Mouse (Mus musculus) forebrain, embryonic 14.5 days (tissue): ENCODE data around the gene B230217C12Rik. TPM values are rescaled to one million over a fixed set of nuclear protein-coding genes. Genes with fewer than 3 reads are reported as not detected.

Experiments used
- ATAC-seq: fragments of 200-750 bp; cut with Nextera tagmentation; 2 replicates; pipeline ENCODE4 v1.8.0; 2017; ENCODE audit warnings: mild to moderate bottlenecking, moderate library complexity
- DNase-seq: peaks from one replicate; pipeline ENCODE4 v3.0.0-alpha.2; 2015; ENCODE audit warnings: low spot score
- H3K27ac ChIP-seq: fragments of 300-500 bp; sonication (generic); 2 replicates; pipeline ENCODE4 v1.5.1; 2014; ENCODE audit warnings: low read depth, mild to moderate bottlenecking, control low read depth, low read length, moderate library complexity
- H3K27me3 ChIP-seq: fragments of 300-500 bp; sonication (generic); replicated peaks from 2 replicates; pipeline ENCODE4 v1.6.1; 2014; ENCODE audit warnings: low read length, control low read depth, mixed read lengths; ENCODE audit not compliant: control insufficient read depth, insufficient read depth
- H3K36me3 ChIP-seq: fragments of 300-500 bp; sonication (generic); 2 replicates; pipeline ENCODE4 v1.6.1; 2014; ENCODE audit warnings: low read length, control low read depth; ENCODE audit not compliant: control insufficient read depth, insufficient read depth
- H3K4me1 ChIP-seq: fragments of 300-500 bp; sonication (generic); 2 replicates; pipeline ENCODE4 v1.6.1; 2014; ENCODE audit warnings: antibody characterized with exemption, low read length, control low read depth; ENCODE audit not compliant: control insufficient read depth, insufficient read depth
- H3K4me2 ChIP-seq: fragments of 300-500 bp; sonication (generic); 2 replicates; pipeline ENCODE4 v1.6.1; 2014; ENCODE audit warnings: mild to moderate bottlenecking, control low read depth, low read length
- H3K4me3 ChIP-seq: fragments of 300-500 bp; sonication (generic); 2 replicates; pipeline ENCODE4 v1.5.1; 2014; ENCODE audit warnings: low read depth, low read length, control low read depth
- H3K9ac ChIP-seq: fragments of 300-500 bp; sonication (generic); 2 replicates; pipeline ENCODE4 v1.6.1; 2014; ENCODE audit warnings: mild to moderate bottlenecking, low read length, control low read depth, moderate library complexity
- H3K9me3 ChIP-seq: fragments of 300-500 bp; sonication (generic); replicated peaks from 2 replicates; pipeline ENCODE4 v1.6.1; 2016; ENCODE audit warnings: low read length, control low read depth, mixed read lengths; ENCODE audit not compliant: control insufficient read depth
- WGBS: fragments of 180-500 bp; shearing (Covaris S2); extraction: QIAGEN DNeasy Blood & Tissue Kit; methylation state at CpG from one replicate; pipeline ENCODE4 v1.1.7; 2014; 5-methylcytosine and 5-hydroxymethylcytosine counted together
- polyA plus RNA-seq: library from polyadenylated mRNA; unstranded; fragments of >200 nt; fragmentation: Nextera tagmentation; extraction: Ambion mirVana; gene quantifications from 2 replicates; pipeline ENCODE4 v1.2.1, GENCODE M21; 2014

The B230217C12Rik gene
- polyA plus RNA-seq, 1 experiment from 2014 or later: 20.3 TPM

DNA sequence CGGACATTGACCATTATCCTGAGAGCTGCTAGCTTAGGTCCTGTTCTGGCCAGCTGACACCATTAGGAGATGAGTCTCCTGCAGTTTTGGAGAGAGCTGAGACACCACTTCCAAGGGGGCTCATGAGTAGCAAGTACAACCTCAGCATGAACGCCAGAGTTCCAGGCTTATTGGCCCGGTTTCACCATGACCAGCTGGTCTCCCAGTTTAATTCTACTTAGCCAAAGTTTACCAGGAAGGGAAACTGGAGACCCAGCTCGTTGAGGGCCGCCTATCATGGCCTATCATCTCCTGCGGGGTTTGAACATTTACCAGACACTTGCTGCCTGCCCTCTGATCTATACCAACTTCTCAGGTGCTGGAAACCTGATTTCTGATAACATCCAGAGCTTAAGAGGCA is 33.0 kb upstream of the B230217C12Rik start:
- H3K4me2 ChIP-seq: no peak overlapping the region
- no peaks in the 10 kb centered on the region for H3K27me3 ChIP-seq
- no peaks in the 10 kb centered on the region for H3K9me3 ChIP-seq
- peaks cover 34% of the 10 kb centered on the region for H3K36me3 ChIP-seq
- no peak overlapping the region for H3K9ac ChIP-seq
- DNase-seq (no peak), ATAC-seq (no peak)
- peaks cover 66% of the 10 kb centered on the region for H3K4me1 ChIP-seq
- no peak overlapping the region for H3K4me3 ChIP-seq
- WGBS: 43% methylated on average over 6 of the region's 6 CpGs
- no peak overlapping the region for H3K27ac ChIP-seq

GRCm38 (mm10) chr11:97808093-97808492 is 32.5 kb upstream of the B230217C12Rik start:
- H3K4me1 ChIP-seq: peaks cover 71% of the 10 kb centered on the region
- no peak overlapping the region for H3K9ac ChIP-seq
- WGBS: 50% methylated on average over 2 of the region's 2 CpGs
- H3K4me3 ChIP-seq: no peak overlapping the region
- no peaks in the 10 kb centered on the region for H3K9me3 ChIP-seq
- no peak overlapping the region for H3K4me2 ChIP-seq
- no peak for ATAC-seq
- H3K27me3 ChIP-seq: no peaks in the 10 kb centered on the region
- no peak overlapping the region for H3K27ac ChIP-seq
- peaks cover 34% of the 10 kb centered on the region for H3K36me3 ChIP-seq
- peak; percentile 57 for DNase-seq

- DNase-seq: peak; percentile 48
- WGBS: 49% methylated on average over 5 of the region's 5 CpGs
Observed at GRCm38 (mm10) chr11:97808621-97809234, 31.9 kb upstream of the B230217C12Rik start.

GRCm38 (mm10) chr11:97809235-97810121 is 31.1 kb upstream of the B230217C12Rik start:
- 78% methylated on average over 7 of the region's 7 CpGs for WGBS
- Histone ChIP-seq H3K27ac (peak overlapping the region; percentile 27), H3K27me3 (no peaks in the 10 kb centered on the region), H3K36me3 (peaks cover 40% of the 10 kb centered on the region), H3K4me2 (no peak overlapping the region), H3K9ac (no peak overlapping the region), H3K9me3 (no peaks in the 10 kb centered on the region), H3K4me3 (no peak overlapping the region), H3K4me1 (peaks cover 74% of the 10 kb centered on the region)
- DNase-seq: no peak
- ATAC-seq: no peak

More at GRCm38 (mm10) chr11:97808621-97809234, 31.9 kb upstream of the B230217C12Rik start:
- Histone ChIP-seq H3K4me1 (peaks cover 77% of the 10 kb centered on the region), H3K27me3 (no peaks in the 10 kb centered on the region), H3K9me3 (no peaks in the 10 kb centered on the region), H3K9ac (no peak overlapping the region), H3K4me2 (no peak overlapping the region), H3K36me3 (peaks cover 34% of the 10 kb centered on the region), H3K4me3 (no peak overlapping the region), H3K27ac (peak overlapping the region; percentile 27)
- no peak for ATAC-seq

GRCm38 (mm10) chr11:97810356-97810755 is 30.2 kb upstream of the B230217C12Rik start:
- peaks cover 46% of the 10 kb centered on the region for H3K36me3 ChIP-seq
- H3K9ac ChIP-seq: no peak overlapping the region

DNA sequence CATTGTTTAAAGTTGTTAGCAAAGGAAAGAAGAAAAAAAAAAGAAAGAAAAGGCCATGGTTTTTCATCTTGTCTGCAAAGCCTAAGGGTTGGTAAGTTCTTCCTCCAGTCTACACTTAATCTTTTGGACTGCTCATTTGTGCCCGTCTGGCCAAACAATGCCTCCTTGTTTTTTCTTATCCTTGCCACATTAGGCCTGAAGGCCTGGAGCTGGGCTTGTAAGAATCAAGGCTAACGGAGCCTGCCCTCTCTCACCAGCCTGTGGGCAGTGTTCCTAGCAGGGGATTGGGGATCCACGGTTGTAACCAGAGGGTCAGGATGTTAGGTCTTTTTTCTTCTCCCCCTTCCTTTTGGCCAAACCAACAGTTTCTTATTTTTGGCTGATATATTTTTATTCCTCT is 29.6 kb upstream of the B230217C12Rik start:
- H3K4me2 ChIP-seq: no peak overlapping the region
- H3K9ac ChIP-seq: peak overlapping the region; percentile 7; the same call in 1 of the 2 replicates
- 1% methylated on average over 3 of the region's 3 CpGs for WGBS
- H3K27me3 ChIP-seq: no peaks in the 10 kb centered on the region
- H3K27ac ChIP-seq: no peak overlapping the region
- no peaks in the 10 kb centered on the region for H3K9me3 ChIP-seq
- no peak overlapping the region for H3K4me3 ChIP-seq
- DNase-seq (no peak), ATAC-seq (no peak)
- H3K36me3 ChIP-seq: peaks cover 52% of the 10 kb centered on the region
- peaks cover 59% of the 10 kb centered on the region for H3K4me1 ChIP-seq

More at GRCm38 (mm10) chr11:97810356-97810755, 30.2 kb upstream of the B230217C12Rik start:
- DNase-seq (no peak), ATAC-seq (no peak)
- 79% methylated on average over 7 of the region's 7 CpGs for WGBS
- no peaks in the 10 kb centered on the region for H3K9me3 ChIP-seq
- H3K4me3 ChIP-seq: no peak overlapping the region
- no peaks in the 10 kb centered on the region for H3K27me3 ChIP-seq
- no peak overlapping the region for H3K4me2 ChIP-seq
- H3K27ac ChIP-seq: no peak overlapping the region
- H3K4me1 ChIP-seq: peaks cover 65% of the 10 kb centered on the region

- Histone ChIP-seq H3K27me3 (no peaks in the 10 kb centered on the region), H3K9me3 (no peaks in the 10 kb centered on the region), H3K36me3 (peaks cover 60% of the 10 kb centered on the region), H3K9ac (peak overlapping the region; percentile 43), H3K4me2 (peak overlapping the region; percentile 35), H3K4me3 (no peak overlapping the region), H3K4me1 (peaks cover 52% of the 10 kb centered on the region), H3K27ac (peak overlapping the region; percentile 85)
- DNase-seq: no peak
- ATAC-seq: 0 out of 2 replicates have a peak, but pooled peaks have one; percentile 7
- 27% methylated on average over 12 of the region's 13 CpGs for WGBS
Observed at GRCm38 (mm10) chr11:97811569-97812362, 28.8 kb upstream of the B230217C12Rik start.

DNA sequence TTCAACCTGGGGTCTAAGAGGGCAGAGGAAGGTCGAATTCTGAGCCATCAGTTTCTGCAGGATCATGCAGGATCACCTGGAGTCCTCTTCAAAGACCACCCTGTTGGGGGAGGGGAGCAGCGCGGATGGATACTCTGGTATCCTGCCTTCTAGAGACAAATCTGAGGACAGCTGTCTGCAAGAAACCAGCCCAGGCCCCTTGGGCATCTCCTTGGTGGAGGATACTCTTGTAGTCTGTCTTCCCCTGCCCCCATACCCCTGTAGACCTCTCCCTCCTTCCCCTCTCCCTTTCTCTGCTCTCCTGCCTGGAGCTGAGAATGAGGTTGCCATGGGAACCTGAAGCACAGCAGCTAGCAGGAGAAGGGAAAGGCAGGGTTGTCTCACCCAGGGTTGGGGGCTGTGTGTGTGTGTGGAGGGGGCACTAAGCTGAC is 28.1 kb upstream of the B230217C12Rik start:
- H3K4me2 ChIP-seq: peak overlapping the region; percentile 35
- H3K27ac ChIP-seq: peak overlapping the region; percentile 85
- WGBS: 14% methylated on average over 3 of the region's 3 CpGs
- peak; percentile 89 for DNase-seq
- no peaks in the 10 kb centered on the region for H3K27me3 ChIP-seq
- H3K9ac ChIP-seq: peak overlapping the region; percentile 43
- H3K9me3 ChIP-seq: no peaks in the 10 kb centered on the region
- peaks cover 55% of the 10 kb centered on the region for H3K36me3 ChIP-seq
- H3K4me3 ChIP-seq: no peak overlapping the region
- peak; percentile 86 for ATAC-seq
- peaks cover 51% of the 10 kb centered on the region for H3K4me1 ChIP-seq
